Mouse (Mus musculus) kidney, embryonic 14.5 days (tissue): Measurements from ENCODE around the gene Kif15. TPM values are rescaled to one million over a fixed set of nuclear protein-coding genes. Genes with fewer than 3 reads are reported as not detected.

ENCODE experiments used
- ATAC-seq: fragments of 200-750 bp; cut with Nextera tagmentation; 2 replicates; pipeline ENCODE4 v1.8.0; 2017; ENCODE audit warnings: moderate number of reproducible peaks, mild to moderate bottlenecking, moderate TSS enrichment, moderate library complexity; ENCODE audit not compliant: low FRiP score, low TSS enrichment
- H3K27ac ChIP-seq: fragments of 300-500 bp; sonication (generic); 2 replicates; pipeline ENCODE4 v1.5.1; 2014; ENCODE audit warnings: low read depth, mild to moderate bottlenecking, low read length, moderate library complexity, mixed read lengths
- H3K27me3 ChIP-seq: fragments of 300-500 bp; sonication (generic); 2 replicates; pipeline ENCODE4 v1.6.1; 2014; ENCODE audit warnings: mild to moderate bottlenecking, low read length; ENCODE audit not compliant: control insufficient read depth, insufficient read depth
- H3K36me3 ChIP-seq: fragments of 300-500 bp; sonication (generic); 2 replicates; pipeline ENCODE4 v1.6.1; 2014; ENCODE audit warnings: low read length, mixed read lengths; ENCODE audit not compliant: control insufficient read depth, insufficient read depth
- H3K4me1 ChIP-seq: fragments of 300-500 bp; sonication (generic); 2 replicates; pipeline ENCODE4 v1.6.1; 2014; ENCODE audit warnings: low read length, mixed read lengths; ENCODE audit not compliant: control insufficient read depth, insufficient read depth
- H3K4me2 ChIP-seq: fragments of 300-500 bp; sonication (generic); replicated peaks from 2 replicates; pipeline ENCODE4 v1.6.1; 2014; ENCODE audit warnings: low read depth, mild to moderate bottlenecking, low read length
- H3K4me3 ChIP-seq: fragments of 300-500 bp; sonication (generic); 2 replicates; pipeline ENCODE4 v1.5.1; 2014; ENCODE audit warnings: mild to moderate bottlenecking, low read length
- H3K9ac ChIP-seq: fragments of 300-500 bp; sonication (generic); 2 replicates; pipeline ENCODE4 v1.6.1; 2014; ENCODE audit warnings: low read depth, mild to moderate bottlenecking, low read length, moderate library complexity
- H3K9me3 ChIP-seq: fragments of 300-500 bp; sonication (generic); 2 replicates; pipeline ENCODE4 v1.6.1; 2016; ENCODE audit warnings: low read length; ENCODE audit not compliant: control insufficient read depth
- WGBS: fragments of 180-500 bp; shearing (Covaris S2); extraction: QIAGEN DNeasy Blood & Tissue Kit; methylation state at CpG from one replicate; pipeline ENCODE4 v1.1.7; 2014; 5-methylcytosine and 5-hydroxymethylcytosine counted together
- polyA plus RNA-seq: library from polyadenylated mRNA; unstranded; fragments of >200 nt; fragmentation: Nextera tagmentation; extraction: Ambion mirVana; gene quantifications from 2 replicates; pipeline ENCODE4 v1.2.1, GENCODE M21; 2014

Kif15 gene
- polyA plus RNA-seq, 1 experiment from 2014 or later: 80.9 TPM

GRCm38 (mm10) chr9:123004718-123005117 is 53.9 kb downstream of the Kif15 start:
- 88% methylated on average over 2 of the region's 2 CpGs for WGBS
- no peaks in the 10 kb centered on the region for H3K4me1 ChIP-seq
- no peaks in the 10 kb centered on the region for H3K27me3 ChIP-seq
- peaks cover 83% of the 10 kb centered on the region for H3K36me3 ChIP-seq
- H3K9me3 ChIP-seq: no peaks in the 10 kb centered on the region
- no peak for ATAC-seq
- no peak overlapping the region for H3K4me2 ChIP-seq
- no peak overlapping the region for H3K27ac ChIP-seq
- no peak overlapping the region for H3K9ac ChIP-seq
- no peak overlapping the region for H3K4me3 ChIP-seq

GRCm38 (mm10) chr9:123006071-123006470 is 55.2 kb downstream of the Kif15 start:
- Histone ChIP-seq H3K4me3 (no peak overlapping the region), H3K4me1 (no peaks in the 10 kb centered on the region), H3K9ac (no peak overlapping the region), H3K9me3 (no peaks in the 10 kb centered on the region), H3K4me2 (no peak overlapping the region), H3K27ac (no peak overlapping the region), H3K36me3 (peaks cover 86% of the 10 kb centered on the region), H3K27me3 (no peaks in the 10 kb centered on the region)
- WGBS: 83% methylated on average over 6 of the region's 6 CpGs
- ATAC-seq: no peak

GRCm38 (mm10) chr9:123020995-123021631 is 70.3 kb downstream of the Kif15 start, which contains the start of gene Tmem42:
TSS of gene Tmem42 (plus strand) at chr9:123021326.
- H3K9ac ChIP-seq: peak within 1 kb of the TSS; percentile 78
- no peaks in the 10 kb centered on the region for H3K27me3 ChIP-seq
- WGBS: under 1% methylated on average over 52 of the region's 69 CpGs
- no peaks in the 10 kb centered on the region for H3K9me3 ChIP-seq
- peak within 1 kb of the TSS; percentile 59 for H3K4me2 ChIP-seq
- peaks cover 20% of the 10 kb centered on the region for H3K36me3 ChIP-seq
- H3K4me1 ChIP-seq: peaks cover 9% of the 10 kb centered on the region
- peak within 1 kb of the TSS; percentile 62 for H3K4me3 ChIP-seq
- H3K27ac ChIP-seq: peak within 1 kb of the TSS; percentile 85
- ATAC-seq: peak; percentile 98

- peaks cover 14% of the 10 kb centered on the region for H3K36me3 ChIP-seq
- no peak overlapping the region for H3K27ac ChIP-seq
- H3K9me3 ChIP-seq: no peaks in the 10 kb centered on the region
- H3K4me2 ChIP-seq: peak overlapping the region; percentile 59
- no peaks in the 10 kb centered on the region for H3K27me3 ChIP-seq
- peak; percentile 25 for ATAC-seq
- peaks cover 9% of the 10 kb centered on the region for H3K4me1 ChIP-seq
- 46% methylated on average over 16 of the region's 24 CpGs for WGBS
- peak overlapping the region; percentile 78; the same call in 1 of the 2 replicates for H3K9ac ChIP-seq
- H3K4me3 ChIP-seq: peak overlapping the region; percentile 62
Observed at GRCm38 (mm10) chr9:123021636-123022379, 71.0 kb downstream of the Kif15 start.

- Histone ChIP-seq H3K27ac (no peak overlapping the region), H3K27me3 (no peaks in the 10 kb centered on the region), H3K36me3 (no peaks in the 10 kb centered on the region), H3K4me2 (no peak overlapping the region), H3K4me1 (peaks cover 9% of the 10 kb centered on the region), H3K9ac (no peak overlapping the region), H3K9me3 (no peaks in the 10 kb centered on the region), H3K4me3 (no peak overlapping the region)
- WGBS: 83% methylated on average over 2 of the region's 2 CpGs
- no peak for ATAC-seq
Observed at GRCm38 (mm10) chr9:123024201-123024600, 73.4 kb downstream of the Kif15 start.

GRCm38 (mm10) chr9:123031496-123032246 is 80.8 kb downstream of the Kif15 start:
- Histone ChIP-seq H3K27ac (no peak overlapping the region), H3K9ac (no peak overlapping the region), H3K36me3 (no peaks in the 10 kb centered on the region), H3K4me3 (no peak overlapping the region), H3K27me3 (no peaks in the 10 kb centered on the region), H3K4me1 (no peaks in the 10 kb centered on the region), H3K4me2 (no peak overlapping the region), H3K9me3 (no peaks in the 10 kb centered on the region)
- no peak for ATAC-seq
- 84% methylated on average over 13 of the region's 13 CpGs for WGBS

- Histone ChIP-seq H3K27ac (no peak within 1 kb of the TSS), H3K4me2 (no peak within 1 kb of the TSS), H3K36me3 (no peaks in the 10 kb centered on the region), H3K4me3 (no peak within 1 kb of the TSS), H3K4me1 (no peaks in the 10 kb centered on the region), H3K9ac (no peak within 1 kb of the TSS), H3K27me3 (no peaks in the 10 kb centered on the region), H3K9me3 (no peaks in the 10 kb centered on the region)
- no peak for ATAC-seq
- WGBS: 85% methylated on average over 4 of the region's 4 CpGs
Observed at GRCm38 (mm10) chr9:123034426-123034825, 83.6 kb downstream of the Kif15 start, which contains the start of gene Tgm4. TSS of gene Tgm4 (plus strand) at chr9:123034726.

GRCm38 (mm10) chr9:123047665-123048064 is 96.8 kb downstream of the Kif15 start:
- Histone ChIP-seq H3K9me3 (no peaks in the 10 kb centered on the region), H3K4me3 (no peak overlapping the region), H3K4me1 (no peaks in the 10 kb centered on the region), H3K27me3 (no peaks in the 10 kb centered on the region), H3K9ac (no peak overlapping the region), H3K27ac (no peak overlapping the region), H3K4me2 (no peak overlapping the region), H3K36me3 (no peaks in the 10 kb centered on the region)
- no peak for ATAC-seq
- WGBS: 63% methylated on average over 1 of the region's 1 CpGs
